Mouse (Mus musculus) cerebellum, adult (tissue): ENCODE results near the gene Spata45.

Experiments used
- ATAC-seq: cut with Nextera tagmentation; 2 replicates; pipeline ENCODE4 v1.9.2; 2017; ENCODE audit warnings: mild to moderate bottlenecking, moderate library complexity, mixed read lengths; ENCODE audit not compliant: insufficient number of reproducible peaks, low FRiP score, low TSS enrichment

The Spata45 gene

DNA sequence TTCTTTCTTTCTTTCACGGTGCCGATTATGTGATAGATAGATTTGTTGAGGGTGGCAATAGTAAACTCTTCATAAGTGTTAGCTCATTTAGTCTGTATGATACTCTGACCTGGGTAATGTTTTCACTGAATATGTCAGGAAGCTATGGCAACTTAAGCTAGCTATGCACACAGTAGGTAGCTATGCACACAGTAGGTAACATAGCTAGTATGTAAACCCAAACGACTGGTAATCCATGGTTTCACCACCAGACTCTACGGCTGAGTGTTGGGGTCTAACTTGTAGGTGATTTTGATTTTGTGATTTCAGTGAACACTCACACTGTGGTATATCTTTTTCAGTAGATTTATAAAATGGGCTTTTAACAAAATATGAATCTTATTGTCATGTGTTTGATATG is 1.6 kb downstream of the Spata45 start:
- no peak for ATAC-seq

DNA sequence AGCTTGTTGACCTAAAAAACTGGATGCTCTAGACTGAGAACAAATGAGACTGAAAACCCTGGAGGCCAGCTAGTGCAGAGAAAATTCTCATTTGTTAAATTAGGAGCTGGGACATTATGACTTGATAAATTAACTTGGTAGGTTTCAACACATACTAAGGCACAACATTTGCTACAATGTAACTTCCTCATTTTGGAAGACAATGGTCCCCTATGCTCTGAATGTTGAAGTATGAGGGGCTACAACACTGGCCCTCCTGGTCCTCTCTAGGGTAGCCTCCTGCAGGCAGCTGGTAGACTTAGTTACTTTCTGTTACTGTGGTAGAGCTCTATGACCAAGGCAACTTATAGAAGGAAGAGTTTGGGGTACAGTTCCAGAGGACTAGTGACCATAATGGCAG is 4.9 kb downstream of the Spata45 start:
- ATAC-seq = no peak

GRCm38 (mm10) chr1:191042106-191042505 is 5.7 kb downstream of the Spata45 start:
- ATAC-seq = no peak

DNA sequence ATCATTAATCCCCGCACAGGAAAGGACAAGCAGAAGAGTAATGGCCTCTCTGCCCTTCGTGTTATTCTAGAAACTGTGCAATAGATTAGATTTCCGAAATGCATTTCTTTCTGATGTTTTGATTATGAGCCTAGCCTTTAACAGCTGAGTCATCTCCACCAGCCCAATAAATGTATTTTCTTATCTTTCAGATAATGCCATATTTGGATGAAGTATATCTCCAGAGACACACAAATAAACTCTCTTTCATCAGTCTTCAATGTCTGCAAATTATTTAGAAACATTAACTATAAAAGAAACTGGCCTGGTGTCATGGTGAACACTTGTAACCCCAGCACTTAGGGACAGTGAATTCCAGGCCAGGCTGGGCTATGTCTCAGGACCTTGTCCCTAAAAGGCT is 6.2 kb downstream of the Spata45 start:
- ATAC-seq = no peak

GRCm38 (mm10) chr1:191045264-191045663 is 8.8 kb downstream of the Spata45 start:
- no peak for ATAC-seq

DNA sequence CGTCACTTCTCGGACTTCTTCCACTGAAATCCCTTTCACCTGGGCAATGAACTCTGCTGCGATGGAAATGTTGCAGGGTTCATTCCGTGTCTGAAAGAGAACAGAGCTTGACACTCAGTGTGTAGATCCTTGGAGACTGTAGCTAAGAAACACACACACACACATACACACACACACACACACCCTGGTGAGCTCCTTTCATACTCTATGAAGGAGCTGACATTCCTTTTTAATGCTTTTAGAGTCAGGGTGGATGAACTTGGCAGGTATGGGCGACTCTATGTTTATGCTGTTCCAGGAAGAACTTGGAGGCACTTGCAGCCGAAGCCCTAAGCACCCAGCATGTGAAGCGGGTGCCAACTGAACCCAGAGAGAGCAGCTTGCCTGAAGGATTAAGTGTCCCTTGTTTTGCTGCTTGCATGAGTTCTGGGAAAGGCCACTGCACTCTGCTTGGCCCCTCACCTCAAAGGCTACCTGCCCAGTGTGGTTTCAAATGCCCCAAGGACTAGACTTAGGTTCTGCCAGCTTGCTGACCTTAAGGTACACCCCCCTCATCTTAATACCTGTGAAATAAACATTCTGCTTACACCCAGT is 9.9 kb downstream of the Spata45 start:
- no peak for ATAC-seq

DNA sequence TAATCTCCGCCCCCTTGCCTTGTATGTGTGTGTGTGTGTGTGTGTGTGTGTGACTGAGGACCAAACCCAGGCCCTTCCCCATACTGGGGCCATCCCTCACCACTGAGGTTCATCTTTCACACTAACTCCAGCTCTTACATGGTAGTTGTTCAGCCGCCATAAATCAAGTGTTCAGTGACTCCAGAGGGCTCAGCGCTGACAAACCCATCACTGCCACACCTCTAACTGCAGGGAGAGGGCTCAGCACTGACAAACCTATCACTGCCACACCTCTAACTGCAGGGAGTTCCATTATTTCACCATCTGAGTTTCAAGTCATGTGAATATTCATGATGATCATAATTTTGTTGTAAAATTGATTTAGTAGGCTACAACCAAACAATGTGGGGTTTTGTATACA is 17.1 kb downstream of the Spata45 start:
- no peak for ATAC-seq

- no peak for ATAC-seq
Measured at GRCm38 (mm10) chr1:191054870-191055532, 18.6 kb downstream of the Spata45 start.

DNA sequence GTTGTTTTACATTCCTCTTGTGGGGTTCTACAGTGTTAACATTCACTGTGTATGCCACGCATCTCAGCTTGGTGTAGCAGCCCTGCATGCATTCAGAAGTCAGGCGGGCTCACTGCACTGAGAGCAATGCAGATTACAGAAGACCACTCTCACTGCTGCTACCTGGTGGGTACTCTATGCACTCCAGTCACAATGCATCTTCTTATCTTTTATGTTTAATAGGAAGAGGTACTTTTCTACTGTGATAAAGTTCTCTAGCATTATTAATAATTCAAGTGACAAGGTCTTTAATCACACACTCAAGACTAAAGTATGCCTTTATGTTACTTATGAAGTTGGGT is 19.1 kb downstream of the Spata45 start:
- no peak for ATAC-seq

DNA sequence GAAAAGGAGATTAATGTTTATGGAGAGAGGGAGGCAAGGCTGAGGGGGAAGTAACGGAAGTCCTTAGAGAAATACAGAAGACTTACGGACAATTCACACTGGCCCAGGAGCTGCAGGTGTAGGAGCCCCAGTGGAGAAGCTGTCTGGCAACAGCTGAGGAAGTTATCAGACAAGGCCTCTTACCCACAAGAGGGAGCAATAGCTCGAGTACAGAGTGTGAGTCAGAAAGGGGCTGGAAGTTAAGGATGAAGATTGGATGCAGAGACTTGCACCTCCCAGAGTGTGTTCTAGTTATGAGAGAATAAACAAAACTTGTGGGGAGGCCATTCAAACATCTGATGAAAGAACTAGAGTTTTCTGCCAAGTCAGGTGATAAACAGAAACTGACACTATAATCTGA is 21.0 kb downstream of the Spata45 start:
- ATAC-seq = no peak

GRCm38 (mm10) chr1:191062241-191062780 is 25.9 kb downstream of the Spata45 start:
- ATAC-seq = no peak; the same call in 1 of the 2 replicates

DNA sequence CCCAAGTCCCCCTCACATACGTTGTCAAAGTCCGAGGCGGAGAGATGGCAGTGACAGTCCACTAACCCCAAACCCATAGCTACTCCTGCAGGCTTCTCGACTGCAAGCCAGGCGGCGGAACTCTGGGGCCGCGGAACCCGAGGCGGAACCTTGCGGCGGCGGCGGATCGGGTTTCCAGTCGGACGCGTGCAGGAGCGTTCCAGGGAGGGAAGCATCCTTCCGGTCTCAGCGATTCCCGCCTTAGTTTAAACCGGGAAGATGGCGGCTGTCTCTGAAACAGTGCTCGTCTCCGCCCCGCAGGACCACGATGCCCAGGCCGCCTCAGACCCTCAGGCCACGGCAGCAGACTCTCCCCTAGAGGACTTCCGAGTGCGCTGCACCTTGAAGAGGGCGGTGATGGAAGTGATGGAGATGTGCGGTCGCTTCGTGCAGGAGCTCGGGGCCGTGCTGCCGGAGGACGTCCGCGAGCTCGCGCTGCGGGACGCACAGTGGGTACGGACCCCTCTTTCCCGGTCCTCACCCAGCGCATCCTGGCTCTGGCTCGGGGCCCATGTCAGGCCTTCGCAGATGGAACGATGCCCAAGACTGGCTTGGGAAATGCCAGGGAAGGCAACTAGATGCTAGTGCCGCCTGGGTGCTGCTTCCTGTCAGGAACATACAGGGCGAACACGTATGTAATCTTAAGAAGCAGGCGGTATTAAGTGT is 26.5 kb downstream of the Spata45 start, which contains the start of the genes Tatdn3 and Nsl1:
Tatdn3 (minus strand) TSS at position 152 of the 705 bp plus-strand sequence.
Nsl1 (plus strand) TSS at position 232 of the 705 bp plus-strand sequence.
- peak; percentile 90 for ATAC-seq

DNA sequence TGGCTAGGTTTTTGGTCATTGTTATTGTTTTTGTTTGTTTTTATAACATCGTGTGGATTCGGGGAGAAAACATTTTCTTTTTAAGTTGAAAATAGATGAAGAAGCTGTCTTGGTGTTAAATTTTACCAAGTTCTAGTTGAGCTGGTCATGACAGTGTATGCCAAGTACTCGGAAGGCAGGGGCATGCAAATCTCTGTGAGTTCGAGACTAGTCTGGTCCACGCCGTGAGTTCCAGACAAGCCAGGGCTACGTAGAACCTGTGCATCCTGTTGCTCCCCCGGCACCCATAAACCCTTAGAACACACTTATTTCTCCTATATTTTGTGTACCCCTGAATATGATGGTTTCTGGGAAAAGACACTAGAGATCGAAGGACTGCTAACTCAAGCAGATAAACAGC is 27.3 kb downstream of the Spata45 start:
- ATAC-seq = no peak

DNA sequence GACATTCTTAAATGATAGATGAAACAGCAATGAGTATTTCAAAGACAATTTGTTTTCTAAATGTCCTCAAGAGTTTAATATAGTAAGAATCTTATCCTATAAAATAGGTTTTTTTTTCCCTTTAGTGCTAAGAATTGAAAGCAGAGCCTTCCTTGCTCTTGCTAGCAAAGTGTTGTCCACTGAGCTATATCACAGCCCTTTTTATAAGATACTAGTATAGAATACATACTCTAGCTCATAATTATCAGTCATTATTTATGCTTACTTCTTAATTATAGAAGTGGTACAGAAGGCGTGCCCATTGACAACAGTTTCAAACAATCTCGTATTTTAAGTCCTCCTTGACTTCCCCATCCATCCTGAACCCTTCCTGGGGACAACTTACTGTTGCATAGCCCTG is 28.1 kb downstream of the Spata45 start:
- no peak for ATAC-seq

- ATAC-seq = no peak
Measured at GRCm38 (mm10) chr1:191065188-191065587, 28.7 kb downstream of the Spata45 start.

- no peak for ATAC-seq
Measured at GRCm38 (mm10) chr1:191068377-191068776, 31.9 kb downstream of the Spata45 start.

DNA sequence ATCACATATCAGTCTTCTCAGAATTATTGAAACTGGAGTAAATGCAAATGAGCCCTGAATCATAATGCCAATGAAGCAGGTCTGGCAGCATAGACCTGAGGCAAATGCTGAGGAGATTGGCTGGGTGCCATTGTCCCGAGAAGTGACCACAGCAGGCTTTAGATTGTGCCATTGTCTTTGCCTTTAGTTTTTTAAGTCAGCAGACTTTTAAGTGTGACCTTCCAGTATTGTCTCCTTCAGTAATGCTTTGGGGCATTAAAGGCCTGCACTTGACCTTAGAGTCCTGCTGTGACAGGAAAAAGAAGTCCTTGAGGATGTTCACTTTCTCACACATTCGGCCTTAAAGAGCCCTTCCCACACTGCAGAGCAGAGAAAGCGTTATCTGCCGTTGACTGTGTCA is 33.8 kb downstream of the Spata45 start:
- ATAC-seq = no peak

DNA sequence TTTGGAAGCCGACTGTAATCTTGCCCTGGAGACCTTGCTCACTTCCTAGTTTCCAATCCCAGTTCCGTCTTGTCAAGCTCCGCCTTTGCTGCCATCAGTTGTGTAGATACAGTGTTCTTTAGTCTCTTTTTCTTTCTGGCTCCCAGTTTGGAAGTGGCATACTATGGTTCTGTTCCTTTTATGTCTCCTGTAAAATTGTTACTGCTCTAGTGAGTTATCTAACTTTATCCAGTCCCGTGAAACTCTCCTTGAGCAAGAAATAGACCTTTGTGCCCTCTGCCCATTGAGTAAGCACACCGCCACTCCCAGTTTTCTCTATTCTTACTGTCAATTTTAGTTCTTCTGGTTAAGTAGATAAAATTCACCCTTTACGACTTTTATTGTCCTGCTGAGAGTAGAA is 35.2 kb downstream of the Spata45 start:
- no peak for ATAC-seq

DNA sequence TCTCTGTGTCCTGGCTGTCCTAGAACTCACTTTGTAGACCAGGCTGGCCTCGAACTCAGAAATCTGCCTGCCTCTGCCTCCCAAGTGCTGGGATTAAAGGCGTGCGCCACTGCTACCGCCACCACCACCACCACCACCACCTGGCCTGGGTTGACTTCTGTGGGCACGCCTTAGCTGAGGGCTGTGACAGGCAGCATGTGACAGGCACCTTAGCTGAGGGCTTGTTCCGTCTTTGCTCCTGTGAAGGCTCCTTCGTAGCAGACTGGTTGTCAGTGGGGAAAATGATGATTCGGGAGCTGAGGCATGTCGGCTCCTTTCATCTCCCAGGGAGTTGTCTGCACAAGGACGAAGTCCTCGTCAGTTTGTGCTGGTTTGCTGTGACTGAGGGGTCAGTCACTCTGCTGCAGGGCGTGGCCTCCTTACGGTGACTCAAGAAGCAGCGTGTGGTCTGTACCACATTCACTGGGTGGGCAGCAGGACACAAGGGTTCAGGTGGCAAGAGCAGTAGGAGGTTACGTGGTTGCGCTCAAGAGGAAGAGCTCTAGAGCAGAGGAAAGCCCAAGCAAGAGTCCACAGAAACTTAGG is 36.0 kb downstream of the Spata45 start:
- ATAC-seq = no peak

GRCm38 (mm10) chr1:191073001-191073400 is 36.6 kb downstream of the Spata45 start:
- ATAC-seq = no peak

GRCm38 (mm10) chr1:191073486-191073885 is 37.0 kb downstream of the Spata45 start:
- no peak for ATAC-seq
